Mouse (Mus musculus) spleen, embryonic (tissue): ENCODE measurements at regions not wholly inside any gene's neighbourhood (a gene's known extent, or its start where the extent isn't known, plus 50 kb on each side); places are given as distances from the start of the nearest gene placed in this dataset.

Experiments
- CTCF ChIA-PET: fragments of 350-600 bp; sonication (Branson Sonifier 250); formaldehyde crosslinking; loops from one replicate; lab custom pipeline; 2022; lab: Charles Lee

- CTCF ChIA-PET, result no interaction called here
These were observed 98.7 kb upstream of the Cul1 start for GRCm38 (mm10) chr6:47354515-47354914.

- CTCF ChIA-PET, result no interaction called here
These were observed 97.7 kb upstream of the Cul1 start for GRCm38 (mm10) chr6:47355500-47355899.

GRCm38 (mm10) chr6:47356500-47356899 lies 96.7 kb upstream of the Cul1 start:
- CTCF ChIA-PET, result no interaction called here

- CTCF ChIA-PET, result no interaction called here
These were observed 94.5 kb upstream of the Cul1 start for GRCm38 (mm10) chr6:47358686-47359085.

- CTCF ChIA-PET, result no interaction called here
These were observed 89.2 kb upstream of the Cul1 start for GRCm38 (mm10) chr6:47364002-47364401.

- CTCF ChIA-PET, result no interaction called here
These were observed 88.6 kb upstream of the Cul1 start for GRCm38 (mm10) chr6:47364556-47364955.

GRCm38 (mm10) chr6:47365651-47366645 lies 87.2 kb upstream of the Cul1 start:
- CTCF ChIA-PET, result no interaction called here

- CTCF ChIA-PET, result no interaction called here
These were observed 85.7 kb upstream of the Cul1 start for GRCm38 (mm10) chr6:47367461-47367860.

- CTCF ChIA-PET, result interaction anchor here (0.5 kb wide), 1 partner anchor 271 kb away, joined by 9 read pairs; no protein-coding TSS in a partner anchor
These were observed 77.5 kb upstream of the Cul1 start for GRCm38 (mm10) chr6:47375705-47376104.

- CTCF ChIA-PET, result no interaction called here
These were observed 71.7 kb upstream of the Cul1 start for GRCm38 (mm10) chr6:47381451-47381850.

- CTCF ChIA-PET, result no interaction called here
These were observed 66.6 kb upstream of the Cul1 start for GRCm38 (mm10) chr6:47386550-47386949.

GRCm38 (mm10) chr6:47389908-47390307 lies 63.3 kb upstream of the Cul1 start:
- CTCF ChIA-PET, result no interaction called here

- CTCF ChIA-PET, result no interaction called here
These were observed 62.7 kb upstream of the Cul1 start for GRCm38 (mm10) chr6:47390436-47391002.

- CTCF ChIA-PET, result no interaction called here
These were observed 62.0 kb upstream of the Cul1 start for GRCm38 (mm10) chr6:47391014-47391802.

GRCm38 (mm10) chr6:47395465-47396337 lies 57.5 kb upstream of the Cul1 start:
- CTCF ChIA-PET, result interaction anchor here (0.5 kb wide), 1 partner anchor 205 kb away, joined by 4 read pairs; no protein-coding TSS in a partner anchor
